In the genomic region with DNA sequence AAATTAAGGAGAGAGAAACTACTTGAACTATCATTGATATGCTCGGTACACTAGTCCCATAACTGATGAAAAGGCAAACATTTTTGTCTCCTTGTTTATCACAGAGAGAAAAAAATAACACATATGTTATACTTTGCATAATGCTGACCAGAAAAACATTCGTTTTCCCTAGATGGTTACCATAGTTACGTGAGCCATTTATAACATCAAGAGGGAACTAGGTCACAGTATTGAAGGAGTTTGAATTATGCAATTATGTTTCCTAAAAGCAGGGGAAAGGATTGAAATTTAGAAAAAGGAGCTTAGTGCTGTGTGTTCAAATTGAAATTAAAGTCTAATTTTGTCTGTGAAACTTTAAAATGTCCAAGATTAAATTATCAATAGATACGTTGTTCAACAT, we compare ENCODE assay signal across 25 mouse cellular contexts. TPM values are rescaled to one million over a fixed set of nuclear protein-coding genes. Genes with fewer than 3 reads are reported as not detected.
DNase-seq lines count a peak whose midpoint lies in the region; ATAC-seq lines count a peak whose summit lies in the region.
"Had no signal": no experiment of that assay in that cellular context is flagged by ENCODE, and none has a peak within 500 bp of the region (broad histone marks: within the 10 kb centered on the region; RNA-seq: fewer than 3 reads in every experiment).

No protein-coding gene starts in this region.

- no peak overlapping the region for H3K4me2 ChIP-seq in midbrain, embryonic 14.5 days (ENCODE audit: low read length)
- no peak overlapping the region for H3K4me2 ChIP-seq in midbrain, embryonic 11.5 days
- H3K4me2 ChIP-seq: forebrain, embryonic 13.5 days; heart, embryonic 13.5 days; hindbrain, embryonic 12.5 days had no signal

- H3K4me1 ChIP-seq in midbrain, embryonic 14.5 days (ENCODE audit: control insufficient read depth, insufficient read depth, low read length) = no peaks in the 10 kb centered on the region
- H3K4me1 ChIP-seq in midbrain, embryonic 11.5 days (ENCODE audit: control insufficient read depth, insufficient read depth, low read length) = 0 out of 2 replicates have a peak, but pooled peaks cover 3% of the 10 kb centered on the region

- H3K9me3 ChIP-seq in midbrain, embryonic 14.5 days (ENCODE audit: control insufficient read depth, low read length) = no peaks in the 10 kb centered on the region
- no peaks in the 10 kb centered on the region for H3K9me3 ChIP-seq in midbrain, embryonic 11.5 days (ENCODE audit: control insufficient read depth, low read length)
- H3K9me3 ChIP-seq: embryonic facial prominence, embryonic 10.5 days; forebrain, embryonic 13.5 days; heart, embryonic 13.5 days; hindbrain, embryonic 12.5 days had no signal

- H3K36me3 ChIP-seq in midbrain, embryonic 14.5 days (ENCODE audit: control insufficient read depth, insufficient read depth, low read length) = no peaks in the 10 kb centered on the region
- no peaks in the 10 kb centered on the region for H3K36me3 ChIP-seq in midbrain, embryonic 11.5 days (ENCODE audit: control insufficient read depth, insufficient read depth, low read length)
- H3K36me3 ChIP-seq: hindbrain, embryonic 12.5 days had no signal

- no peak overlapping the region for H3K27ac ChIP-seq in midbrain, embryonic 14.5 days (replicated peaks; ENCODE audit: low read depth, low read length)
- H3K27ac ChIP-seq in midbrain, embryonic 11.5 days (ENCODE audit: low read depth, low read length) = no peak overlapping the region
- H3K27ac ChIP-seq: embryonic facial prominence, embryonic 10.5 days; forebrain, embryonic 13.5 days; heart, embryonic 13.5 days; hindbrain, embryonic 12.5 days had no signal

- no peak overlapping the region for H3K9ac ChIP-seq in midbrain, embryonic 14.5 days (replicated peaks; ENCODE audit: low read length)
- H3K9ac ChIP-seq in midbrain, embryonic 11.5 days (ENCODE audit: low read length) = no peak overlapping the region
- H3K9ac ChIP-seq: forebrain, embryonic 13.5 days; heart, embryonic 13.5 days; hindbrain, embryonic 12.5 days had no signal

- H3K27me3 ChIP-seq in midbrain, embryonic 14.5 days (ENCODE audit: control insufficient read depth, insufficient read depth, low read length) = no peaks in the 10 kb centered on the region
- H3K27me3 ChIP-seq in midbrain, embryonic 11.5 days (ENCODE audit: control insufficient read depth, insufficient read depth, low read length) = no peaks in the 10 kb centered on the region
- H3K27me3 ChIP-seq: CH12.LX; forebrain, embryonic 13.5 days; heart, embryonic 13.5 days; hindbrain, embryonic 12.5 days; Patski had no signal

- H3K4me3 ChIP-seq in midbrain, embryonic 14.5 days (replicated peaks; ENCODE audit: low read depth, low read length) = no peak overlapping the region
- no peak overlapping the region for H3K4me3 ChIP-seq in midbrain, embryonic 11.5 days (ENCODE audit: low read depth, low read length)
- H3K4me3 ChIP-seq: embryonic facial prominence, embryonic 10.5 days; forebrain, embryonic 13.5 days; heart, embryonic 13.5 days; hindbrain, embryonic 12.5 days had no signal

- 90% methylated on average over 4 of the region's 4 CpGs for WGBS in midbrain, embryonic 14.5 days
- WGBS in midbrain, embryonic 11.5 days = 91% methylated on average over 4 of the region's 4 CpGs

- no peak for DNase-seq in frontal cortex, postnatal 14 days (ENCODE audit: low spot score in 2 of 2)
- peak; percentile 8 for DNase-seq in midbrain, embryonic 14.5 days
- DNase-seq in midbrain, embryonic 11.5 days (ENCODE audit: low spot score, missing footprints) = no peak
- DNase-seq in gastrocnemius, adult 8-10 months (ENCODE audit: low spot score in 2 of 2) = no peak
- no peak for DNase-seq in urinary bladder, postnatal 4 days (ENCODE audit: low spot score in 2 of 2)
- DNase-seq: adrenal gland, adult 2 months; adrenal gland, postnatal 25 days; cerebellum, adult 18-20 months; cerebellum, adult 9-11 months; cerebellum, postnatal 36 days; gastrocnemius, postnatal 10 days; heart, postnatal 4 days had no signal

- ATAC-seq in frontal cortex, adult (ENCODE audit: low TSS enrichment) = peak; percentile 53
- no peak for ATAC-seq in midbrain, embryonic 14.5 days (ENCODE audit: low FRiP score, low TSS enrichment)
- ATAC-seq in midbrain, embryonic 11.5 days (ENCODE audit: low FRiP score) = no peak
- ATAC-seq in common myeloid progenitor, adult 5-6 weeks (replicated peaks; ENCODE audit: low read depth, poor library complexity, severe bottlenecking) = peak; percentile 48
- peak; percentile 36 for ATAC-seq in megakaryocyte progenitor cell, adult 5-6 weeks (replicated peaks; ENCODE audit: poor library complexity)
- ATAC-seq: activated CD4-positive, CD25-positive, alpha-beta regulatory T cell, adult 4 months; forebrain, embryonic 13.5 days; hindbrain, embryonic 16.5 days; inflammation-experienced regulatory T-cells, adult 6 months; intestine, postnatal 0 days; Patski had no signal

RNA-seq across cellular contexts. Expression of a gene that starts 5.0 kb away (rescaled TPM):
- polyA plus RNA-seq in midbrain, embryonic 14.5 days (2014; fragmentation: Nextera tagmentation; extraction: Ambion mirVana) = 6.4 and 7.4 TPM in 2 replicates
- 11.1 and 12.0 TPM in 2 replicates for polyA plus RNA-seq in midbrain, embryonic 11.5 days (2014; fragmentation: Nextera tagmentation; extraction: Ambion mirVana)
- 65.9 and 66.7 TPM in 2 replicates for total RNA-seq in common myeloid progenitor, adult 5-6 weeks (2017)
- total RNA-seq in megakaryocyte progenitor cell, adult 5-6 weeks (2015) = 63.3 and 69.1 TPM in 2 replicates
- 37.1 and 53.2 TPM in 2 replicates for total RNA-seq in megakaryocyte progenitor cell, adult 5-6 weeks (2017)
- total RNA-seq in gastrocnemius, adult 8-10 months (2022) = 10 to 100 TPM; 13.8 to 19.0 (median 17.7) TPM

RNA-seq across cellular contexts. Expression of a gene that starts 33.4 kb away (rescaled TPM):
- polyA plus RNA-seq in midbrain, embryonic 14.5 days (2014; fragmentation: Nextera tagmentation; extraction: Ambion mirVana) = 36.6 and 37.9 TPM in 2 replicates
- polyA plus RNA-seq in midbrain, embryonic 11.5 days (2014; fragmentation: Nextera tagmentation; extraction: Ambion mirVana) = 48.1 and 52.6 TPM in 2 replicates
- 33.7 and 36.0 TPM in 2 replicates for total RNA-seq in common myeloid progenitor, adult 5-6 weeks (2017)
- total RNA-seq in megakaryocyte progenitor cell, adult 5-6 weeks (2015) = 15.6 and 17.2 TPM in 2 replicates
- 21.2 and 25.0 TPM in 2 replicates for total RNA-seq in megakaryocyte progenitor cell, adult 5-6 weeks (2017)
- 1 to 10 TPM; 5.0 to 5.9 (median 5.1) TPM for total RNA-seq in gastrocnemius, adult 8-10 months (2022)

Comparison
In these comparisons a context has a peak if more than half of its experiments do, and no peak if none do; other contexts are left out.
1. ATAC-seq: peak in frontal cortex, adult (single experiment), common myeloid progenitor, adult 5-6 weeks (single experiment) and megakaryocyte progenitor cell, adult 5-6 weeks (single experiment); none in midbrain, embryonic 14.5 days (single experiment) and midbrain, embryonic 11.5 days (single experiment).